Mouse (Mus musculus) heart, adult 18-20 months (tissue): Measurements from ENCODE around the gene Xrcc3. TPM values are rescaled to one million over a fixed set of nuclear protein-coding genes. Genes with fewer than 3 reads are reported as not detected.

Source experiments
- total RNA-seq, 2 experiments: library from RNA; stranded (reverse); gene quantifications; 2 replicates each; pipeline ENCODE4 v1.2.3; 2021

Xrcc3 gene
- total RNA-seq, 2 experiments from 2014 or later = 0.72 to 1.6 TPM

Other genes starting within 250 kb of the Xrcc3 start
- 10 to 100 TPM; 45.5 to 47.4 TPM for gene Mark3, start 239.3 kb downstream of the Xrcc3 start, total RNA-seq
- 10 to 100 TPM; 67.8 to 74.5 TPM for gene Ckb, start 141.5 kb downstream of the Xrcc3 start, total RNA-seq
- 1 to 10 TPM; 5.8 to 6.5 TPM for gene Trmt61a, start 135.8 kb downstream of the Xrcc3 start, total RNA-seq
- 10 to 100 TPM; 19.7 to 26.3 TPM for gene Bag5, start 100.6 kb downstream of the Xrcc3 start, total RNA-seq
- 10 to 100 TPM; 33.9 to 36.8 TPM for gene Apopt1, start 100.6 kb downstream of the Xrcc3 start, total RNA-seq
- 10 to 100 TPM; 77.1 to 83.0 TPM for gene Klc1, start 55.0 kb downstream of the Xrcc3 start, total RNA-seq
- gene Zfyve21, start 297 bp upstream of the Xrcc3 start, total RNA-seq = 10 to 100 TPM; 71.6 to 77.3 TPM
- 10 to 100 TPM; 16.9 to 17.8 TPM for gene Ppp1r13b, start 94.2 kb upstream of the Xrcc3 start, total RNA-seq
- gene Atp5mpl, start 153.1 kb upstream of the Xrcc3 start, total RNA-seq = 1,000 to 10,000 TPM; 1,322 to 1,486 TPM
- gene Tdrd9, start 157.7 kb upstream of the Xrcc3 start, total RNA-seq = under 1 TPM; 0.22 to 0.54 TPM
- under 1 TPM; 0.30 to 0.49 TPM for gene Rd3l, start 167.4 kb upstream of the Xrcc3 start, total RNA-seq